Mouse (Mus musculus) myocyte (in vitro differentiated cells): ENCODE results near the gene Cplx2. TPM values are rescaled to one million over a fixed set of nuclear protein-coding genes. Genes with fewer than 3 reads are reported as not detected.

Source experiments
- H3K27me3 ChIP-seq: one replicate; pipeline ENCODE4 v1.6.1; 2011; ENCODE audit not compliant: control insufficient read depth, insufficient read depth, insufficient read length
- H3K36me3 ChIP-seq: one replicate; pipeline ENCODE4 v1.6.1; 2011; ENCODE audit not compliant: control insufficient read depth, insufficient read depth
- H3K4me2 ChIP-seq: one replicate; pipeline ENCODE4 v1.6.1; 2011; ENCODE audit warnings: low read depth, control low read depth
- H3K4me3 ChIP-seq: one replicate; pipeline ENCODE4 v1.5.1; 2011; ENCODE audit warnings: mild to moderate bottlenecking, control low read depth, moderate library complexity
- H3K79me2 ChIP-seq: one replicate; pipeline ENCODE4 v1.6.1; 2011; ENCODE audit not compliant: control insufficient read depth, insufficient read depth
- H3ac ChIP-seq: one replicate; pipeline ENCODE4 v1.6.1; 2011; ENCODE audit not compliant: control insufficient read depth, insufficient read length
- CEBPB ChIP-seq: IDR thresholded peaks from 2 replicates; pipeline ENCODE4 v1.6.1; 2011; ENCODE audit warnings: mild to moderate bottlenecking, moderate library complexity; ENCODE audit not compliant: poor library complexity, insufficient read depth, severe bottlenecking
- E2F4 ChIP-seq: IDR thresholded peaks from one replicate; pipeline ENCODE4 v1.6.1; 2011; ENCODE audit warnings: mild to moderate bottlenecking, control low read depth, moderate library complexity; ENCODE audit not compliant: insufficient read depth
- MAX ChIP-seq: IDR thresholded peaks from one replicate; pipeline ENCODE4 v1.6.1; 2011; ENCODE audit warnings: low read depth, mild to moderate bottlenecking, control low read depth
- MYOD1 ChIP-seq, 3 experiments: IDR thresholded peaks; one replicate each; pipeline ENCODE4 v1.6.1; 2011; ENCODE audit warnings: control low read depth in 2 of 3, low read depth in 2 of 3, mild to moderate bottlenecking in 2 of 3, moderate library complexity in 1 of 3; ENCODE audit not compliant: insufficient read length in 2 of 3, control insufficient read depth in 1 of 3
- MYOG ChIP-seq, 3 experiments: IDR thresholded peaks; one replicate each; pipeline ENCODE4 v1.6.1; 2011; ENCODE audit warnings: control low read depth in 2 of 3, low read depth in 2 of 3, mild to moderate bottlenecking in 2 of 3; ENCODE audit not compliant: insufficient read length in 2 of 3, control insufficient read depth in 1 of 3, insufficient read depth in 1 of 3
- POLR2A ChIP-seq: IDR thresholded peaks from one replicate; pipeline ENCODE4 v1.6.1; 2011; ENCODE audit warnings: low read depth, mild to moderate bottlenecking, control low read depth, moderate library complexity; ENCODE audit not compliant: insufficient read length
- POLR2AphosphoS2 ChIP-seq: IDR thresholded peaks from one replicate; pipeline ENCODE4 v1.6.1; 2011; ENCODE audit warnings: low read depth, control low read depth; ENCODE audit not compliant: insufficient read length
- REST ChIP-seq: IDR thresholded peaks from one replicate; pipeline ENCODE4 v1.6.1; 2011; ENCODE audit warnings: mild to moderate bottlenecking, control low read depth, moderate library complexity; ENCODE audit not compliant: insufficient read depth, insufficient read length
- SRF ChIP-seq: IDR thresholded peaks from one replicate; pipeline ENCODE4 v1.6.1; 2011; ENCODE audit warnings: low read depth; ENCODE audit not compliant: control insufficient read depth, insufficient read length
- TCF12 ChIP-seq: IDR thresholded peaks from one replicate; pipeline ENCODE4 v1.6.1; 2011; ENCODE audit warnings: mild to moderate bottlenecking, control low read depth; ENCODE audit not compliant: poor library complexity, insufficient read depth, severe bottlenecking
- TCF3 ChIP-seq: IDR thresholded peaks from one replicate; pipeline ENCODE4 v1.6.1; 2011; ENCODE audit warnings: low read depth, control low read depth; ENCODE audit not compliant: insufficient read length
- USF1 ChIP-seq: IDR thresholded peaks from one replicate; pipeline ENCODE4 v1.6.1; 2011; ENCODE audit warnings: low read depth, mild to moderate bottlenecking, control low read depth, moderate library complexity
- polyA plus RNA-seq: library from polyadenylated mRNA; unstranded; fragments of >200 nt; fragmentation: generic; extraction: Trizol; gene quantifications from one replicate; pipeline ENCODE4 v1.2.1, GENCODE M21; 2012; ENCODE audit warnings: missing spikeins

Gene Cplx2
- polyA plus RNA-seq, 1 experiment: 5.2 TPM

DNA sequence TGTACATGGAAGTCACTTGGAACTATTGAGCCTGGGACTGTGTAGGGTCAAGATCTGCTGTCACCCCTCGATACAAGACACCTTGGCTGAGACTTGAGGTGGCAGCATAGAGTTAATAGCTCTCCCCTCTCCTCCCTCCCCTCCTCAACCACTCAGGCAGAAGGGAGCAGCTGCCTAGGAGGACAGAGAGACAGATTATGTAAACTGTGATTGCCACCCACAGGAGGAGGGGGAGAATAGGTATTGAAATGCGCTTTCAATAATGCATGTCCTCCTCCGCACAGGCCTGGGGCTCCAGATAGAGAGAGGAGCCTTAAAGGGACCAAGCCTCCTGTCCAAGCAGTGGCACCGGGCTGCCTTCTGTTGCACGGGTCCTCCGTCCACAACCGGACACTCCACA lies 45.3 kb upstream of the Cplx2 start:
- Histone ChIP-seq H3K4me3 (no peak overlapping the region), H3ac (no peak overlapping the region), H3K4me2 (no peak overlapping the region), H3K79me2 (no peaks in the 10 kb centered on the region), H3K27me3 (no peaks in the 10 kb centered on the region), H3K36me3 (no peaks in the 10 kb centered on the region)
- TF ChIP-seq TCF3 (no peak), REST (no peak), CEBPB (no peak), TCF12 (no peak), POLR2AphosphoS2 (no peak), SRF (no peak), MAX (no peak), POLR2A (no peak), USF1 (no peak), E2F4 (no peak), MYOD1 (IDR thresholded peaks at IDR 0.05; ENCODE audit: control insufficient read depth in 1 of 3, insufficient read length in 2 of 3, low read depth in 2 of 3) (no peak), MYOG (IDR thresholded peaks at IDR 0.05; ENCODE audit: control insufficient read depth in 1 of 3, insufficient read depth in 1 of 3, insufficient read length in 2 of 3, low read depth in 2 of 3) (no peak)

GRCm38 (mm10) chr13:54326686-54327447 lies 44.3 kb upstream of the Cplx2 start:
- Histone ChIP-seq H3ac (no peak overlapping the region), H3K27me3 (no peaks in the 10 kb centered on the region), H3K79me2 (no peaks in the 10 kb centered on the region), H3K36me3 (no peaks in the 10 kb centered on the region), H3K4me3 (no peak overlapping the region), H3K4me2 (no peak overlapping the region)
- TF ChIP-seq E2F4 (no peak), USF1 (no peak), CEBPB (no peak), MAX (no peak), TCF3 (no peak), SRF (no peak), POLR2A (no peak), TCF12 (no peak), REST (no peak), POLR2AphosphoS2 (no peak), MYOD1 (IDR thresholded peaks at IDR 0.05; ENCODE audit: control insufficient read depth in 1 of 3, insufficient read length in 2 of 3, low read depth in 2 of 3) (no peak), MYOG (IDR thresholded peaks at IDR 0.05; ENCODE audit: control insufficient read depth in 1 of 3, insufficient read depth in 1 of 3, insufficient read length in 2 of 3, low read depth in 2 of 3) (no peak)

DNA sequence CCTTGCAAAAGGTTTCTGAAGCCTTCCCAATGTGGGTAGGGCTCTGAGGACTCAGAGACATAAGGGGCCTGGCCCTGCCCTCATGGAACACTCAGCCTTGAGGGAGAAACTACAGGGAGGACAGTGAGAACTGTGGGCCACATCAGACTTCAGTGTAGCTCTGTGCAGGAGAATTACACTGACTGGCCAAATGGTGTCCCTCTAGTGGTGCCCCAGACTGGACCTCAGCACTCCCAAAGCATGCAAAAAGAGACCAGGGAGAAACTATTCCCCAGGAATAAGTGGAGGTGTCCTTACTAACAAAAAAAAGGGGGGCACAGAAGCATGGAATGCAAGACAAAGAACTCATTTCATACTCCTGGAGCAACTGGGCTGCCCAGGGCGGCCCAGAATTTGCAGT lies 43.1 kb upstream of the Cplx2 start:
- TF ChIP-seq POLR2AphosphoS2 (no peak), SRF (no peak), POLR2A (no peak), TCF3 (no peak), CEBPB (no peak), REST (no peak), MYOG (IDR thresholded peaks at IDR 0.05; ENCODE audit: control insufficient read depth in 1 of 3, insufficient read depth in 1 of 3, insufficient read length in 2 of 3, low read depth in 2 of 3) (no peak), MAX (no peak)
- Histone ChIP-seq H3K79me2 (no peaks in the 10 kb centered on the region), H3K4me2 (no peak overlapping the region), H3ac (no peak overlapping the region), H3K27me3 (no peaks in the 10 kb centered on the region), H3K4me3 (no peak overlapping the region), H3K36me3 (no peaks in the 10 kb centered on the region)

DNA sequence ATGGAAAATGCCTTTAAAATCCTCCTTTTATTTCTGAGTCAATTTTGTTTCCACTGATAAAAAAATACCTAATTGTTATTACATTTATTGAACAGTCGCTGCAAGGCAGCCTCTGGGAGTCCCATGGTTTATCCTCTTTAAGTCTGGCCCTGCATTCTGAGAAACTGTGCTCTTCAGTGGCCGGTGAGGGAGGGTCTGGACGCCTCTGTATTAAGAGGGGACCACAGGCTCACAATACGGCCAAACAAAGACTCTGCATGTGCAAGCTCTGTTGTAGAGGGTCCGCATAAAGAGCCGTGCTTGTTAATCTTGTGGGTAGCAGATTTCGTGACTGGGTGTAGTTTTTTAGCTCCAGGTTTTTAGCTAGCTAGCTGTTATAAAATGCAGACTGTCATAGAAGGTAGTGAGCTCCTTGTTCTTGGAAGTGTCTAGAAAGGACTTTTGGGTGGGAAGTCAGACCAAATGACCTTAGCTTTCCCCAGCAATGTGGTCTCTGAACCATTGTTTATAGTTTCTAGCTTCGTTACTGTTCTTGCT lies 42.1 kb upstream of the Cplx2 start:
- TF ChIP-seq SRF: no peak
- TF ChIP-seq POLR2A: no peak
- no peak for TF ChIP-seq MYOD1 (IDR thresholded peaks at IDR 0.05; ENCODE audit: control insufficient read depth in 1 of 3, insufficient read length in 2 of 3, low read depth in 2 of 3)
- TF ChIP-seq TCF12: no peak
- TF ChIP-seq CEBPB: no peak
- no peak for TF ChIP-seq MAX
- no peak for TF ChIP-seq REST
- no peak for TF ChIP-seq E2F4
- no peak for TF ChIP-seq POLR2AphosphoS2
- TF ChIP-seq MYOG (IDR thresholded peaks at IDR 0.05; ENCODE audit: control insufficient read depth in 1 of 3, insufficient read depth in 1 of 3, insufficient read length in 2 of 3, low read depth in 2 of 3): no peak
- TF ChIP-seq TCF3: no peak
- no peak overlapping the region for H3K4me2 ChIP-seq
- no peak overlapping the region for H3ac ChIP-seq
- no peak overlapping the region for H3K4me3 ChIP-seq
- no peaks in the 10 kb centered on the region for H3K36me3 ChIP-seq
- no peaks in the 10 kb centered on the region for H3K27me3 ChIP-seq
- H3K79me2 ChIP-seq: no peaks in the 10 kb centered on the region
